Mouse (Mus musculus): ENCODE results near the gene Fancb.

The Fancb gene

DNA sequence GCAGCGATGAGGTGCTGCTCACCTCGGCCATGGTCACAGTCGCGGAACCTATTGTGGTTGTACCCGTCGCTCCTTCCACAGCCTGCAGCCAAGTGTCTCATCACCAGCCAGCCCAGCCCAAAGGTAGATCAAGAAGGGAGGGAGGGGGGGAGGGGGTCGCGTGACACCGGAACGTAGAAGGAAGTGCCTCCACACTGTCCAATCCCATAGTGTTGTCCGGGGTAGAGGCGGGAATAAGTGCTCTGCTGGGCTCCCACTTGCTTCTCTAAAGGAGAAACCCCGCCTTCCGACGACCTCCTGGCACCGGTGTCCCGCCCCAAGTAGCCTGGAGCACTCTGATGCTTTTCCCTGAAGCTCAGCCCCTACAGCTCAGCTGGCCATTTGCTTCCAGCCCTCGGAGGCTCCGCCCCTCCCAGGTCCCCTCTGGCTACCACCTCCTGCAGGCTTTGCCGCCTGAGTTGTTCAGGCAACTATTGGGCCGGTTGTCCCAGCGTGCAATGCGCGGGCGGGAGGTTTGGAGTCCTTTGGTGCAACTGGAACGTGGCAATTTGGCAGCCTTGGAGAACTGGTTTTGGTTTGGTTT lies at the start of gene Fancb, which contains the start of gene Mospd2:
Gene Fancb (plus strand): TSS at position 400 of the 583 bp plus-strand sequence.
Gene Mospd2 (minus strand): TSS at position 183 of the 583 bp plus-strand sequence.
- peak; percentile 51 for DNase-seq (ENCODE audit: low spot score)

DNA sequence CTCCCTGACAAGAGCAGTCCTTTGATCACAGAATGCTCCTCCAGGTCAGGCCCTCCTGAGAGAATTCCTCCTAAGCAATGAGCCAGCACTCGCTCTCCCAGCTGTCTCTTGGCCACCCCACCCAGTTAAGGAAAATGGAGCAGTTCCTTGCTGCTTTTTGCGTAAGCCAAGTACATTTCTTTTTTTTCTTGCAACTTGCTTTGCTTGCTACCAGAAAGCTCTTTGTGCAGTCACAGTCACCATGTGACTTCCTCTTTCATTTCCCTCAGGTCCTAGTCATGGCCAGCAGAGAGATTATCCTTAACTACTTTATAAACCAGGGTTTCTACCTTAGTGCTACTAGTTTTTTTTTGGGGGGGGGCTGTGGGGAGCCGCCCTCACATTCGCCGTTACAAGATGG lies 38.9 kb upstream of the Fancb start:
- DNase-seq (ENCODE audit: low spot score): no peak

GRCm38 (mm10) chrX:164951858-164952576 lies 28.4 kb upstream of the Fancb start:
- DNase-seq (ENCODE audit: low spot score): no peak

DNA sequence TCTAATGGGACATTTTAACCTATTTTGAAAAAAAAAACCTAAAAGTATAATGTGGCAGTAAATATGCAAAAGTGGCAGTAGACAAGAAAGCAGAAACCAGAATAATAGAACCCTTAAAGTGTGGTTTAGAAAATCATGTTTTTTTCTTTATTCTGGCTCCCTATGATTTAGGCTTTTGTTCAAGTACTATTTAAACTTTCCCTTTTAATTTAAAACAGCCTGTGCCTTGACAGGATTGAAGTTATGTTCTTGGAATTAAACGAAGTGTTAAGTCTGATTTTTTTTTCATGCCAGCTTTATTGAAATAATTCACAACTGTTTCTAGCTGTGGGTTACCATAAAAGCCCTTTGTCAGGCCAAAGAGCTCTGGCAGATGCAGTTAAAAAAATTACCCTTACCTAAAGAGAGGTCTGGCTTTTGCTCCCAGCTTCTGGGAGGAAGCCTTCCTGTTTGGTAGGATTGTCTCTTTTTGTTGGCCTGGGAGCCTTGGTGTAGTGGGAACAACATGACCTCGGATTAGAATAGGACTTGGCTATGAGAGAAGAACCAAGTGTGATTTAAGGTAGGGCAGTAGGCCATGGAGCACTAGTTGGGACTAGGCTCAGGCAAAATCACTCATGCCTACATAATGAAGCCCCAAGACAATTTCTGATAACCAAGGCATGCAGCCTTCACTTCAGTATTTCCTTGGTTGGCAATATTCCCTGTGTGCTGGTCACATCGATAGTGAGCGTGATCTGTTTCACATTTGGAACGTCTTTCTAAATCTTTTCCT lies 27.6 kb upstream of the Fancb start:
- DNase-seq (ENCODE audit: low spot score): no peak

- DNase-seq (ENCODE audit: low spot score): no peak
These were observed 14.5 kb upstream of the Fancb start for GRCm38 (mm10) chrX:164965750-164966448.

- no peak for DNase-seq (ENCODE audit: low spot score)
These were observed 9.2 kb upstream of the Fancb start for GRCm38 (mm10) chrX:164971206-164971605.

DNA sequence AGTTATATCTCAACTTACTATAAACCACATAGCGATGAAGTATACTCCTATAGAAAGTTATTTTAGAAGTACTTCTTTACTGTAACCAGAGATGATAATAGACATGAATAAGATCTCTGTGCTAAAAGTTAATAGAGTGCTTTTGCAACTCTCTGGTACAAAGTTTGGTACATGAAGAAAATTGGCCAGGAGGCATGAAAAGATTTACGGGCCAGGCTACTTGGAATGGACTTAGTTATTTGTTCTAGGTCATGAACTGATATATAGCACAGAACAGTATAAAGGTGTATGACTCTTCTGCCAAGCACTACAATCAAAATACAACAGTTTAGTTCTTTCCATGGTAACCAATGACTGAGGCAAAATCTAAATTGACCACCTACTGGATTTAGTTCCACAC lies 1.5 kb upstream of the Fancb start:
- DNase-seq (ENCODE audit: low spot score): no peak

DNA sequence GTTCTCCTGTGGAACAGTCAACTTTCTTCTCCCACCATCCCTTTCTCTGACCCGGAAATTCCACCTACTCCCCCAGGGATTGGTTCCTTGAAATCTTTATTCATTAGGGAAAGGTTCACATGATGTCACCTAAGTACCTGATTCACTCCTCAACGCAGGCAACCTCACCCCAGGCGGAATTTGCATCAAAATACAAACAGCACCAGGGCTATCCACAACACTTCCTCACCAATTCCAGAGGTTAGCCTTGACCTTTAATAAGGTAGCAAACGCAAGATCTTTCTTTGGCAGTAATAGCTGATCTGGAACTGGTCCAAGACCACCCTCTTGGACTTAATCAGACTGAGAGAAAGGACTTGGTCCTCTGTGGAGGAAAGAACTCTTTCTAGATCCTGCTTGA lies 22.7 kb downstream of the Fancb start:
- DNase-seq (ENCODE audit: low spot score): no peak

GRCm38 (mm10) chrX:165004779-165005324 lies 24.5 kb downstream of the Fancb start, which contains the start of gene Gm17604:
TSS of gene Gm17604 (minus strand) at chrX:165004829.
- DNase-seq (ENCODE audit: low spot score): no peak
